In genomic region chr14:45528861-45529260, GRCm38 (mm10) we compare ENCODE assay signal across 9 mouse cellular contexts. TPM values are rescaled to one million over a fixed set of nuclear protein-coding genes. Genes with fewer than 3 reads are reported as not detected.
DNase-seq lines count a peak whose midpoint lies in the region; ATAC-seq and TF ChIP-seq lines count a peak whose summit lies in the region.
"Had no signal": no experiment of that assay in that cellular context is flagged by ENCODE, and none has a peak within 500 bp of the region (broad histone marks: within the 10 kb centered on the region; RNA-seq: fewer than 3 reads in every experiment).

No protein-coding gene starts in this region.

- ATAC-seq in embryonic facial prominence, embryonic 14.5 days (ENCODE audit: low read depth), result 0 out of 2 replicates have a peak, but pooled peaks have one; percentile 13
- ATAC-seq in hindbrain, embryonic 14.5 days (ENCODE audit: low FRiP score), result peak; percentile 15; the same call in 1 of the 2 replicates
- no peak for ATAC-seq in liver, postnatal 0 days

- TF ChIP-seq POLR2A in small intestine, adult 2 months (IDR thresholded peaks at IDR 0.05; ENCODE audit: low read depth, low read length), result no peak

- no peak for TF ChIP-seq EP300 in liver, postnatal 0 days (IDR thresholded peaks at IDR 0.05; ENCODE audit: low read depth)

- no peaks in the 10 kb centered on the region for H3K27me3 ChIP-seq in embryonic facial prominence, embryonic 14.5 days (replicated peaks; ENCODE audit: control insufficient read depth, insufficient read depth, low read length)
- H3K27me3 ChIP-seq in hindbrain, embryonic 14.5 days (ENCODE audit: control insufficient read depth, insufficient read depth, low read length), result no peaks in the 10 kb centered on the region
- peaks cover 19% of the 10 kb centered on the region for H3K27me3 ChIP-seq in liver, postnatal 0 days (ENCODE audit: insufficient read depth, low read length)
- H3K27me3 ChIP-seq in small intestine, adult 2 months (ENCODE audit: control insufficient read depth, insufficient read depth, low read length), result peaks cover 12% of the 10 kb centered on the region

- peak; percentile 60 for DNase-seq in kidney, adult 18-20 months
- DNase-seq in kidney, adult 11 months, result no peak
- peak; percentile 48 for DNase-seq in embryonic facial prominence, embryonic 14.5 days (ENCODE audit: low spot score)
- no peak for DNase-seq in hindbrain, embryonic 14.5 days (ENCODE audit: low spot score)
- peak; percentile 18 for DNase-seq in liver, postnatal 0 days
- no peak for DNase-seq in layer of hippocampus, adult 11-12 months (ENCODE audit: low spot score)
- DNase-seq in right cerebral cortex, postnatal 10 days (ENCODE audit: low spot score in 2 of 2), result no peak

- no peaks in the 10 kb centered on the region for H3K9me3 ChIP-seq in embryonic facial prominence, embryonic 14.5 days (ENCODE audit: control insufficient read depth, low read length)
- no peaks in the 10 kb centered on the region for H3K9me3 ChIP-seq in hindbrain, embryonic 14.5 days (ENCODE audit: control insufficient read depth, low read length)
- H3K9me3 ChIP-seq in liver, postnatal 0 days (ENCODE audit: low read length), result no peaks in the 10 kb centered on the region

- 1% methylated on average over 13 of the region's 13 CpGs for WGBS in embryonic facial prominence, embryonic 14.5 days
- WGBS in hindbrain, embryonic 14.5 days, result under 1% methylated on average over 13 of the region's 13 CpGs
- WGBS in liver, postnatal 0 days (ENCODE audit: insufficient replicate concordance), result 7% methylated on average over 13 of the region's 13 CpGs
- 3% methylated on average over 13 of the region's 13 CpGs for WGBS in small intestine, adult 2 months

- H3K4me2 ChIP-seq in embryonic facial prominence, embryonic 14.5 days (ENCODE audit: low read depth, low read length), result peak overlapping the region; percentile 72
- peak overlapping the region; percentile 80 for H3K4me2 ChIP-seq in hindbrain, embryonic 14.5 days (replicated peaks)
- H3K4me2 ChIP-seq in liver, postnatal 0 days (ENCODE audit: low read depth, low read length), result peak overlapping the region; percentile 67

- H3K4me3 ChIP-seq in embryonic facial prominence, embryonic 14.5 days (ENCODE audit: low read depth, low read length), result peak overlapping the region; percentile 80
- H3K4me3 ChIP-seq in hindbrain, embryonic 14.5 days (replicated peaks; ENCODE audit: low read length), result peak overlapping the region; percentile 72
- peak overlapping the region; percentile 62 for H3K4me3 ChIP-seq in liver, postnatal 0 days (ENCODE audit: low read depth, low read length)
- H3K4me3 ChIP-seq in small intestine, adult 2 months (ENCODE audit: low read depth, low read length), result peak overlapping the region; percentile 76

- H3K4me1 ChIP-seq in embryonic facial prominence, embryonic 14.5 days (ENCODE audit: control insufficient read depth, insufficient read depth, low read length), result peaks cover 19% of the 10 kb centered on the region
- peaks cover 27% of the 10 kb centered on the region for H3K4me1 ChIP-seq in hindbrain, embryonic 14.5 days (replicated peaks; ENCODE audit: control insufficient read depth, insufficient read depth, low read length)
- H3K4me1 ChIP-seq in liver, postnatal 0 days (ENCODE audit: insufficient read depth), result peaks cover 9% of the 10 kb centered on the region
- no peaks in the 10 kb centered on the region for H3K4me1 ChIP-seq in small intestine, adult 2 months (ENCODE audit: control insufficient read depth, insufficient read depth, insufficient read length, low read length)

- peak overlapping the region; percentile 99 for H3K27ac ChIP-seq in embryonic facial prominence, embryonic 14.5 days (replicated peaks; ENCODE audit: low read depth, low read length)
- H3K27ac ChIP-seq in hindbrain, embryonic 14.5 days, result peak overlapping the region; percentile 91
- H3K27ac ChIP-seq in liver, postnatal 0 days (ENCODE audit: low read depth), result peak overlapping the region; percentile 96
- H3K27ac ChIP-seq in small intestine, adult 2 months (ENCODE audit: insufficient read depth, low read depth, low read length), result peak overlapping the region; percentile 48
- H3K27ac ChIP-seq: macrophage had no signal

- H3K9ac ChIP-seq in embryonic facial prominence, embryonic 14.5 days (ENCODE audit: low read depth, low read length), result peak overlapping the region; percentile 88
- peak overlapping the region; percentile 86 for H3K9ac ChIP-seq in hindbrain, embryonic 14.5 days
- peak overlapping the region; percentile 75 for H3K9ac ChIP-seq in liver, postnatal 0 days (replicated peaks)

- H3K36me3 ChIP-seq in embryonic facial prominence, embryonic 14.5 days (ENCODE audit: control insufficient read depth, insufficient read depth, low read length), result 0 out of 2 replicates have a peak, but pooled peaks cover 4% of the 10 kb centered on the region
- H3K36me3 ChIP-seq in hindbrain, embryonic 14.5 days (replicated peaks; ENCODE audit: control insufficient read depth, insufficient read depth), result no peaks in the 10 kb centered on the region
- H3K36me3 ChIP-seq in liver, postnatal 0 days (replicated peaks; ENCODE audit: insufficient read depth, low read length), result no peaks in the 10 kb centered on the region; the same call in 1 of the 2 replicates
- H3K36me3 ChIP-seq in small intestine, adult 2 months (ENCODE audit: control insufficient read depth, insufficient read depth, low read length), result no peaks in the 10 kb centered on the region

- TF ChIP-seq CTCF in liver, postnatal 0 days (IDR thresholded peaks at IDR 0.05; ENCODE audit: low read depth), result no peak
- no peak for TF ChIP-seq CTCF in small intestine, adult 2 months (IDR thresholded peaks at IDR 0.05; ENCODE audit: extremely low read depth, insufficient read length, insufficient replicate concordance, low read depth, low read length)

RNA-seq across cellular contexts. Expression of gene Fermt2, which starts 1.1 kb away (rescaled TPM):
- 132 and 153 TPM in 2 replicates for polyA plus RNA-seq in embryonic facial prominence, embryonic 14.5 days (2014; fragmentation: Nextera tagmentation; extraction: Ambion mirVana)
- polyA plus RNA-seq in hindbrain, embryonic 14.5 days (2014; fragmentation: Nextera tagmentation; extraction: Ambion mirVana), result 63.9 and 71.1 TPM in 2 replicates
- polyA plus RNA-seq in liver, postnatal 0 days (2015; fragmentation: Nextera tagmentation; extraction: Ambion mirVana), result 76.8 and 90.8 TPM in 2 replicates
- polyA plus RNA-seq in small intestine, adult 2 months (2012; rRNA removed), result 4.7 and 4.9 TPM in 2 replicates
- polyA plus RNA-seq: macrophage had no signal

Comparison
In these comparisons a context has a peak if more than half of its experiments do, and no peak if none do; other contexts are left out.
1. DNase-seq: peak in kidney, adult 18-20 months (single experiment), embryonic facial prominence, embryonic 14.5 days (single experiment) and liver, postnatal 0 days (single experiment); none in kidney, adult 11 months (single experiment), hindbrain, embryonic 14.5 days (single experiment), layer of hippocampus, adult 11-12 months (single experiment) and right cerebral cortex, postnatal 10 days (0 of 2).
2. H3K27ac ChIP-seq: peak in every context shown above with its lines; median percentile 99 in embryonic facial prominence, embryonic 14.5 days; 96 in liver, postnatal 0 days; 91 in hindbrain, embryonic 14.5 days; 48 in small intestine, adult 2 months.
3. RNA of gene Fermt2, which starts 1.1 kb away (polyA plus RNA-seq): 132 to 153 TPM in embryonic facial prominence, embryonic 14.5 days, 76.8 to 90.8 TPM in liver, postnatal 0 days and 63.9 to 71.1 TPM in hindbrain, embryonic 14.5 days; 4.7 to 4.9 TPM in small intestine, adult 2 months; every median in the first group is over 10 times any median in the second.
4. Peak in every context shown above with its lines, with median percentiles within 50 percentile points of each other: H3K4me2 ChIP-seq, H3K4me3 ChIP-seq and H3K9ac ChIP-seq.